Mouse (Mus musculus): Measurements from ENCODE around the gene Cluh. TPM values are rescaled to one million over a fixed set of nuclear protein-coding genes. Genes with fewer than 3 reads are reported as not detected.

Cluh gene
- total RNA-seq, 4 experiments from 2014 or later: 210 to 221 (median 215) TPM

- DNase-seq (ENCODE audit: low spot score): no peak
Measured at GRCm38 (mm10) chr11:74647966-74648365, 1.3 kb upstream of the Cluh start.

GRCm38 (mm10) chr11:74648676-74649075, 619 bp upstream of the Cluh start:
- DNase-seq (ENCODE audit: low spot score): no peak

GRCm38 (mm10) chr11:74649647-74650551, 604 bp downstream of the Cluh start:
- DNase-seq (ENCODE audit: low spot score): no peak

DNA sequence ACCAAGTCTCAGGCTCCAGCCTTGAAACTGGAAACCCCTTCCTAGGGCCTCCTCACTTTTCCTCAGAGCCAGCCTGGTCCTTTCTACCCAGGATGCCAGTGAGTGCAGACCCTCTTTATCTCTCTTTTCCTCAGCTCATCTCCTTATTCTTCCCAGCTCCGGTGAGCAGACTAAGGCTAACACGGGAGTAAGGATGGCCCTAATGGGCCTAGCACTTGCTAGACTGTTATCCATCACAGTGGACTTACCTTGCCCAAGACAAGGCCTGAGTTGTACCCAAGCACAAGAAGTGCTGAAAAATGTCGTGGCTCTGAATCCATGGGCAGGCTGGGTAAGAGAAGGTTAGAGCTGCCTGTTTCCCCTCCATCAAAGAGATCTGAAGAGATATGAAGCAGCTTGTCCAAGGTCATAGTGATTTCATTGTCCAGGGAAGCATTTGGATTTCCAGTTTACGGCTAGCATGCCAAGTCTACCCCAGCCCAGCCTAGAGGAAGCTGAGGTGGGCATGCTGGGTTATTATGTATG, 1.3 kb downstream of the Cluh start:
- DNase-seq (ENCODE audit: low spot score): no peak

DNA sequence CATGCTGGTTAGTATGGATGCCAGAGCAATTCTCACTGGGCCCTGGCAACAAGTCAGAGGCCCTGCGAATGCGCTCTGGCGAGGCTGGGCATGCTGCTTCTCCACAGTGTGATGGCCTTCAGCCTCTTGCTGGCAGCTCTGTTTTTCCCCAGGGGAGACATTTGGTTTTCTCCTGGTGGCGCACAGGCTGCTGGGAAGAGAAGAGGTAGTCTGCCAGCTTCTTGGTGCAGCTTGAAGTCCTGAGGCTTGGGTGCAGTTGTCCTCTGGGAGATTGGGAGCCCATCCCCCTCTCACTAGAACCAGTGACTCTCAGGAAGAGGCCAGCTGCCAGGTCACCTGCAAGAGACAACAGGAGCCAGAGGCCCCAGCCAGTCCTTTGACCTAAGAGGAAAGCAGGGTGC, 3.5 kb downstream of the Cluh start:
- DNase-seq (ENCODE audit: low spot score): peak; percentile 51

- no peak for DNase-seq (ENCODE audit: low spot score)
Measured at GRCm38 (mm10) chr11:74653385-74653784, 4.1 kb downstream of the Cluh start.

GRCm38 (mm10) chr11:74655941-74656340, 6.6 kb downstream of the Cluh start:
- DNase-seq (ENCODE audit: low spot score): no peak

GRCm38 (mm10) chr11:74660336-74660735, 11.0 kb downstream of the Cluh start:
- no peak for DNase-seq (ENCODE audit: low spot score)

- DNase-seq (ENCODE audit: low spot score): no peak
Measured at GRCm38 (mm10) chr11:74661641-74662040, 12.3 kb downstream of the Cluh start.

GRCm38 (mm10) chr11:74662221-74662620, 12.9 kb downstream of the Cluh start:
- no peak for DNase-seq (ENCODE audit: low spot score)

DNA sequence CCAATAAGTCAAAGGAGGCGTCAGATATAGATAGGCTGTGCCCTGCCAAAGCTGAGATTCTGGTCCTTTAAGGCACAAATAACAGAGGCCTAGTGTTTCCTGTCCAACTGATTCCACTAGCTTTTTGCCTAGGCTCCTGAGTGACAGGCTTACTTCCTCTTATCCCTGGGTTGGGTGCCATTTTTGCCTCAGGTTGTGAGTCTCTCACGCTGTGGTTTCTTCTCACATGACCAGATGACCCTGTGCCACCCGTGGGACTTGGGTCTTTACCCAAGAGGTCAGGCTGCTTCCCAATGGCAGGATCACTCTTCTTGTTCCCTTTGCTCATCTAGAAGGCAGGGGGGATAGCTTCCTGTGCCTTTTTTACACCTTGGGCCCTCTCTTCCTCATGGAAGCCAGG, 15.0 kb downstream of the Cluh start:
- DNase-seq (ENCODE audit: low spot score): no peak

DNA sequence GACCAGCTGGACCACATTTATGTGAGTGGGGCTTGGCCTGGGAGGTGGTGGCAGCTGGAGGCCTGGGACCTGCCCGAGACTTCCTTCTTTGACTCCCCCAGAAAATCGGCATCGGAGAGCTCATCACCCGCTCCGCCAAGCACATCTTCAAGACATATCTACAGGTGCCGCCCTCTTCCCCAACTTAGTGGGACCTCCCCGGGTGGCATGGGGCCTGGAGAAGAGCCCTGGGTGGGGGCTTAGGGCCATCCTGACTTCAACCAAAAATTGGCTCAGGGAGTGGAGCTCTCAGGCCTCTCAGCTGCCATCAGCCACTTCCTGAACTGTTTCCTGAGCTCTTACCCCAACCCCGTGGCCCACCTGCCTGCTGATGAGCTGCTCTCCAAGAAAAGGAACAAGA, 15.6 kb downstream of the Cluh start:
- no peak for DNase-seq (ENCODE audit: low spot score)

DNA sequence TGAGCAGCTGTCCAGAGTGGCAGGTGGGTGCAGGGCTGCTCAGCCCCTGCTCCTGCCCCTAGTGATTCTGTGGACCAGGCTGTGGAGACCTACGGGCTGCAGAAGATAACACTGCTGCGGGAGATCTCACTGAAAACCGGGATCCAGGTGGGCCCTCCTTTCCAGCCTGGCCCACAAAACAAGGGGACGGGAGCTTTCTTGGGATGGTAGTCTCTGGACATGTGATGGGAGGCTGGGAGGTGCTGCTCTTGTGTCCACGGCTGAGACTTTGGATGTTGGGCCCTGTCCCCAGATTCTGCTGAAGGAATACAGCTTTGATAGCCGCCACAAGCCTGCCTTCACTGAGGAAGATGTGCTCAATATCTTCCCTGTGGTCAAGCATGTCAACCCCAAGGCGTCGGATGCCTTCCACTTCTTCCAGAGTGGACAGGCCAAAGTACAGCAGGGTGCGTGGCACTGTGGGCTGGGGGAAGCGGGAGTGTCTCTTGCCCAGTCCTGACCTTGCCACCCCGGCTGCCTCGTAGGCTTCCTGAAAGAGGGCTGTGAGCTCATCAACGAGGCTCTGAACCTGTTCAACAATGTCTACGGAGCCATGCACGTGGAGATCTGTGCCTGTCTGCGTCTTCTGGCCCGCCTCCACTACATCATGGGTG, 16.5 kb downstream of the Cluh start:
- DNase-seq (ENCODE audit: low spot score): no peak

DNA sequence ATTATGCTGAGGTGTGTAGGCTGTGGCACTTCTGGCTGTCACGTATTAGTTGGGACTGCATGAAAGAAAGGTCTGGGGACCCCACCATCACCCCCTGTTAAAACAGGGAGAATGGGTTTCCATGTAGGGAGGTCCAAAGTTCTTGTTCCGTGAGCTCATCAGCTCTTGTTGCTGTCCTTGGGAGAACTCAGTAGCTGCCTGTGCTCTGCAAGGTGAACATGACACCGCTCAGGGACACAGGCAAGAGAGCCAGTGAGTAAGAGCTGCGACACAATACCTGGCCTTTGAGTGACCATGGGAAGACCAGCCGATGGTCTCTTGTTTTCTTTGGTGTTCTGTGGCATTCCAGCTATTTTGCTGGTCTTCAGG, 17.0 kb downstream of the Cluh start:
- DNase-seq (ENCODE audit: low spot score): no peak

DNA sequence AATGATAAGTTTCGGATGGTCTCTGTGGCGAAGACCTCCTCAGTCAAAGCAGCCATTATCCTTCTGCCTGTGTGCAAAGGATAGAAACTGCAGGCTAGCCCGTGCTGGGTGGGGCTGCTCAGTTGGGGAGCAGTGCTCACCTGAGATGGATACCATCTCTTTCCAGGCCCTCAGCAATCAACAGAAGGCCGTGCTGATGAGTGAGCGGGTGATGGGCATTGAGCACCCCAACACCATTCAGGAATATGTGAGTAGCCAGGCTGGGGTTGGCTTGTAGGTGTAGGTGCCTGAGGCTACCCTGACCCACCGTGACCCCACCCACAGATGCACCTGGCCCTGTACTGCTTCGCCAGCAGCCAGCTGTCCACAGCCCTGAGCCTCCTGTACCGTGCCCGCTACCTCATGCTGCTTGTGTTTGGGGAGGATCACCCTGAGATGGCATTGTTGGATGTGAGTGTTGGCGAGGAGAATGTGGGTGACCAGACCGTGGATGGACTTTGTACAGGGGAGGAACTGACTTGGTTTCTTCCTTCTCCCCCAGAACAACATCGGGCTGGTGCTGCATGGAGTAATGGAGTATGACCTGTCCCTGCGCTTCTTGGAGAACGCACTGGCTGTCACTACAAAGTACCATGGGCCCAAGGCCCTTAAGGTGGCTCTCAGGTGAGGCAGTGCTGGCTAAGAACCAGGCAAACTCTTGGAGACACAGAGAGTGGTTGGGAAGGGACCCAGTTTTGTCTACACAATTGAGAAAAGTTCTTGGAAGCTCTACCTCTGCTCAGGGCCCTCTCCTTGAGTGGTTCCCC, 17.7 kb downstream of the Cluh start:
- DNase-seq (ENCODE audit: low spot score): no peak

GRCm38 (mm10) chr11:74667582-74668010, 18.3 kb downstream of the Cluh start:
- DNase-seq (ENCODE audit: low spot score): no peak

- no peak for DNase-seq (ENCODE audit: low spot score)
Measured at GRCm38 (mm10) chr11:74668466-74668865, 19.2 kb downstream of the Cluh start.

DNA sequence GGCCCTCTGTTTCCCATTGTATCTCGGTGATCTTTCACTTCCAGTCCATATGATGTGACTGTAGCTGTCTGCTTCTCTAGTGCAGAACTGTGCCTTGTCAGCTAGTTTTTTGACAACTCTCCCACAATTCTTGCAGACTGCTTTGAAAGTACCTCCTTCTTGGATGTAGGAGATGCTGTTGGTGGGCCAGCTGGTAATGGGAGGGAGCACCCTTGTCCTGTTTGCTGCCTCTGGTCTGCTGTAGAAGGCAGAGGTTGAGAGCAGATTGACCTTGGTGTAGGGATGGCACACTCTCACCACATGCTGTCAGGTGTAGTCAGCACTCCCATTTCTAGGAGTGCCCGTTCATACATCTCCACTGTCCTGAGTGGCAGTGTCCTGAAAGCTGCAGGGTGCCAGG, 19.7 kb downstream of the Cluh start:
- DNase-seq (ENCODE audit: low spot score): no peak

DNA sequence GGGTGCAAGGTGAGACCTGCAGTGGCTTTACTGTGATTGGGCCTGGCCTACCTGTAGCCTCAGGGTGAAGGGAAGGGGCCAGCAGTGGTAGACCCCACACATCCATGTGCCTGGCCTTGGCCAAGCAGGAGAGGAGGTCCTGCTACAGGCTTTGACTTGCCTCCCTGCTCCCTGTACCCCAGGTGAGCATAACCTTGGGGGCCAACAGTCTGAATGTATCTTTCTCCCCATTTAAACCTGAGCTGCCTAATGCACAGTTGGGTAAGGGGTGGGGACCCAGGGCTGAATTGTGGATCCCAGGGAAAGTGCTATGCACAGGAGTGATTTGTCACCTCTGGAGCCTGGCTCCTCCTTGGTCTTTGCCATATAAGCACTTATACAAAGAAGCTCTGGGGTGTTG, 20.9 kb downstream of the Cluh start:
- no peak for DNase-seq (ENCODE audit: low spot score)

DNA sequence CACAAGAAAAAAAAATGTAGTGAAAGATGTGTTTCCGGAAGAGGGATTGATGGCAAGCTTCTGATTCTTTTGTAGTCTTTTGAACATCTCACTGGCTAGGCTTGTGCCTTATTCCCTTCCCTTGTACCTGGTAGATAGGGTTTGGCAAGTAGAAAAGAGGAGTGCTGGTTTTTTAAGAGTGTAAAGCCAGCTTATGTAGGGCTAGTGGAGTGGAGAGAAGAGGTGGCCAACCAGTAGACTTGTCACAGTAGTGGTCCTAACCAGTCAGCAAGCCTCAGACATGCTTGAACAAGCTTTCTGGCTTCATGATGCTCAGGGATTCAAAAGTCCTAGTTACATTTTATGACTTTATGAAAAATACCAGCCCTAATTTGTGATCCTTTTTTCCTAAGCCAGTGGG, 21.7 kb downstream of the Cluh start:
- no peak for DNase-seq (ENCODE audit: low spot score)

- no peak for DNase-seq (ENCODE audit: low spot score)
Measured at GRCm38 (mm10) chr11:74671839-74672238, 22.5 kb downstream of the Cluh start.

DNA sequence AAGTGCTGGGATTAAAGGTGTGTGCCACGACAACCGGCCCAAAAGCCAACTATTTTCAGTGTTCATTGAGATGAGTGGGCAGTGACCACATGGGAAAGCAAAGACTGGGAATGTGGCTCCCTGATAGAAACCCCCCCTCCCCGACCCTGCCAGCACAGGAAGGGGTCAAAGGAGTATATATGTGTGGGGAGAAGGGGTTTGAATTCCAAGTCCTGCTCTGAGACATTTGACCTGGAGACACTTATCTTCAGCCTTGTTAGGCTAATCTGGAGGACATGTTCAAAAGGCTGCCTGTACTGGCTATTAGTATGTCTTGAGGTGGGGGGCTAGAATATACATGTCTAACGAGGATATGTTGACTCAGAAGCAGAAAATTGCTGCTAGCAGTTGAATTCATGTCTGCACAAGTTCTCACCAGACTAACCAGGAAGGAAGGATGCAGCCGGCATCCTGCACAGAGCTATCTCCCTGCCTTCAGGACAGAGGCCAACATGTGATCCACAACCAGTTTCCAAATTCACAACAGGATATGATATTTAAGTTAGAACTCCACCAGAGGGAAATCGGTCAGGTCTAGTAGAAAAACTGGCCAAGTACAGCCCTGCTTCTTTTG, 23.7 kb downstream of the Cluh start:
- no peak for DNase-seq (ENCODE audit: low spot score)
